Mouse (Mus musculus): Measurements from ENCODE around the gene Osbpl2. TPM values are rescaled to one million over a fixed set of nuclear protein-coding genes. Genes with fewer than 3 reads are reported as not detected.

Gene Osbpl2
- polyA plus RNA-seq, 1 experiment from 2014 or later = 72.3 TPM

GRCm38 (mm10) chr2:180084565-180084964 lies 34.5 kb upstream of the Osbpl2 start:
- Histone ChIP-seq H3K27ac (ENCODE audit: low read length) (no peak overlapping the region), H3K36me3 (ENCODE audit: control insufficient read depth, insufficient read depth) (peaks cover 13% of the 10 kb centered on the region), H3K4me2 (ENCODE audit: low read length) (no peak overlapping the region), H3K9ac (replicated peaks; ENCODE audit: low read depth, low read length) (no peak overlapping the region), H3K9me3 (ENCODE audit: control insufficient read depth, low read length) (no peaks in the 10 kb centered on the region), H3K27me3 (replicated peaks; ENCODE audit: control insufficient read depth, insufficient read depth, low read length) (no peaks in the 10 kb centered on the region), H3K4me1 (replicated peaks; ENCODE audit: control insufficient read depth, insufficient read depth, low read length) (peaks cover 3% of the 10 kb centered on the region; the same call in 1 of the 2 replicates), H3K4me3 (replicated peaks; ENCODE audit: low read length) (no peak overlapping the region)
- WGBS = 31% methylated on average over 3 of the region's 3 CpGs
- ATAC-seq = no peak

- no peaks in the 10 kb centered on the region for H3K9me3 ChIP-seq (ENCODE audit: control insufficient read depth, low read length)
- no peak overlapping the region for H3K4me2 ChIP-seq (ENCODE audit: low read length)
- 56% methylated on average over 16 of the region's 16 CpGs for WGBS
- H3K27me3 ChIP-seq (replicated peaks; ENCODE audit: control insufficient read depth, insufficient read depth, low read length) = no peaks in the 10 kb centered on the region
- peaks cover 3% of the 10 kb centered on the region; the same call in 1 of the 2 replicates for H3K4me1 ChIP-seq (replicated peaks; ENCODE audit: control insufficient read depth, insufficient read depth, low read length)
- H3K4me3 ChIP-seq (replicated peaks; ENCODE audit: low read length) = no peak overlapping the region
- H3K36me3 ChIP-seq (ENCODE audit: control insufficient read depth, insufficient read depth) = peaks cover 13% of the 10 kb centered on the region
- peak; percentile 59; the same call in 1 of the 2 replicates for ATAC-seq
- H3K9ac ChIP-seq (replicated peaks; ENCODE audit: low read depth, low read length) = no peak overlapping the region
- H3K27ac ChIP-seq (ENCODE audit: low read length) = no peak overlapping the region
Observed at GRCm38 (mm10) chr2:180085926-180086636, 33.0 kb upstream of the Osbpl2 start.

DNA sequence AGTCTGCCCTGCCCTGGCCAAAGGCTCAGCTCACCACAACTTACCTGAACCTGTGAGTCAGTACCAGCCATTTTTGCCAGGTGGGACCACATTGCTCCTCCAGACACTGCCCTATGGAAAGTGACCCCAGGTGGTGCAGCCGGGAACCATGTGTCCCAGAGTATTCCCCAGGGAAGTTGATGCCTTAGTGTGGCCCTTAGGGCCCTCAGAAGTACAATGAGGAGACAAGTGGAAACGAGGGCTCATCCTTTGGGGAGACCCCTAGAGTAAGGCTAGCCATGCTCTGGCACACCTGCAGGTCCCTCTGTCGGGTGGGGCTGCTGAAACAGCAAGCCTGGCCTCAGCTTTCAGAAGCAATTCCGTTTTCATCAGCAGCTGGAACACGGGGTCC lies 32.5 kb upstream of the Osbpl2 start:
- no peak for ATAC-seq
- no peak overlapping the region for H3K9ac ChIP-seq (replicated peaks; ENCODE audit: low read depth, low read length)
- H3K4me1 ChIP-seq (replicated peaks; ENCODE audit: control insufficient read depth, insufficient read depth, low read length) = peaks cover 3% of the 10 kb centered on the region; the same call in 1 of the 2 replicates
- H3K27me3 ChIP-seq (replicated peaks; ENCODE audit: control insufficient read depth, insufficient read depth, low read length) = no peaks in the 10 kb centered on the region
- no peaks in the 10 kb centered on the region for H3K9me3 ChIP-seq (ENCODE audit: control insufficient read depth, low read length)
- H3K4me3 ChIP-seq (replicated peaks; ENCODE audit: low read length) = no peak overlapping the region
- H3K4me2 ChIP-seq (ENCODE audit: low read length) = no peak overlapping the region
- 86% methylated on average over 5 of the region's 5 CpGs for WGBS
- no peak overlapping the region for H3K27ac ChIP-seq (ENCODE audit: low read length)
- peaks cover 13% of the 10 kb centered on the region for H3K36me3 ChIP-seq (ENCODE audit: control insufficient read depth, insufficient read depth)

DNA sequence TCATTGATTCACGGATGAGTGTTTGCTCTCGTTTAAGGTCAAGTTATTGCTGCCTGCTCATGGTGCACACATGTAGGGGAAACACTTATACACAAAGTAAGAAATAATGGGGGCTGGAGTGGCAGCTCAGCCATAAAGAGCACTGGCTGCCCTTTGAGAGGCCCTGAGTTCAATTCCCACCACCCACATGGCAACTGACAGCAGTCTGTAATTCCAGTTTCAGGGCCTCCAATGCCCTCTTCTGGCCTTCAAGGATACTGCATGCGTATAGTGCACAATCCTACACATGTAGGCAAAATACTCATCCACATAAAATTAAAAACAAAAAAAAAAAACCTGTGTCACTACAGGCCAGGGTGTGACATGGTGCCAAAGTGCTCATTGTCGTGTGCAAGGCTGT lies 31.6 kb upstream of the Osbpl2 start:
- 94% methylated on average over 4 of the region's 4 CpGs for WGBS

GRCm38 (mm10) chr2:180090285-180090684 lies 28.8 kb upstream of the Osbpl2 start:
- Histone ChIP-seq H3K4me3 (replicated peaks; ENCODE audit: low read length) (no peak overlapping the region), H3K27ac (ENCODE audit: low read length) (no peak overlapping the region), H3K36me3 (ENCODE audit: control insufficient read depth, insufficient read depth) (no peaks in the 10 kb centered on the region), H3K27me3 (replicated peaks; ENCODE audit: control insufficient read depth, insufficient read depth, low read length) (no peaks in the 10 kb centered on the region), H3K4me2 (ENCODE audit: low read length) (no peak overlapping the region), H3K9me3 (ENCODE audit: control insufficient read depth, low read length) (no peaks in the 10 kb centered on the region), H3K4me1 (replicated peaks; ENCODE audit: control insufficient read depth, insufficient read depth, low read length) (peaks cover 4% of the 10 kb centered on the region; the same call in 1 of the 2 replicates), H3K9ac (replicated peaks; ENCODE audit: low read depth, low read length) (no peak overlapping the region)
- WGBS = 71% methylated on average over 11 of the region's 11 CpGs
- ATAC-seq = no peak

More for the DNA sequence above, 31.6 kb upstream of the Osbpl2 start:
- no peaks in the 10 kb centered on the region for H3K27me3 ChIP-seq (replicated peaks; ENCODE audit: control insufficient read depth, insufficient read depth, low read length)
- H3K9me3 ChIP-seq (ENCODE audit: control insufficient read depth, low read length) = no peaks in the 10 kb centered on the region
- H3K4me2 ChIP-seq (ENCODE audit: low read length) = no peak overlapping the region
- no peak overlapping the region for H3K9ac ChIP-seq (replicated peaks; ENCODE audit: low read depth, low read length)
- no peak overlapping the region for H3K27ac ChIP-seq (ENCODE audit: low read length)
- no peak for ATAC-seq
- H3K4me1 ChIP-seq (replicated peaks; ENCODE audit: control insufficient read depth, insufficient read depth, low read length) = peaks cover 3% of the 10 kb centered on the region; the same call in 1 of the 2 replicates
- H3K36me3 ChIP-seq (ENCODE audit: control insufficient read depth, insufficient read depth) = peaks cover 8% of the 10 kb centered on the region
- H3K4me3 ChIP-seq (replicated peaks; ENCODE audit: low read length) = no peak overlapping the region

DNA sequence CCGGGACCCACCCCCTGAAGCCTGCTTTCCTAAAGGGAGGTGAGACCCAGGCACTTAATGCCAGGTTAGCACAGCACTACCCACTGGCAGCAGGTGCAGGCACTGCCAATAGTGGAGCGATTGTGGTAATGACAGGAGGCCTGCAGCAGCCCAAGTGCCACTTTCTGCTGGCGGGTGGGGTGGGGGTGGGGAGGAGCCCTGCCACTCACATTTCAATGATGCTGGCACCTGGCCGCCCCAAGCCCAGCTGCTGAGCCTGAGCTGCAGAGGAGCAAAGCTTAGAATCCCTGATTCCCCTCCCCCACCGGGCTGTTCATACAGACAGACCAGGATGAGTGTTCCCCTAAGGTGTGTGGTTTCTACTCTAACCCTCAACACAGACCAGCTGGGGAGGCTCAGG lies 23.4 kb upstream of the Osbpl2 start:
- H3K4me3 ChIP-seq (replicated peaks; ENCODE audit: low read length) = no peak overlapping the region
- ATAC-seq = peak; percentile 61
- 22% methylated on average over 5 of the region's 5 CpGs for WGBS
- peaks cover 25% of the 10 kb centered on the region for H3K4me1 ChIP-seq (replicated peaks; ENCODE audit: control insufficient read depth, insufficient read depth, low read length)
- H3K27me3 ChIP-seq (replicated peaks; ENCODE audit: control insufficient read depth, insufficient read depth, low read length) = peaks cover 8% of the 10 kb centered on the region; the same call in 1 of the 2 replicates
- H3K9ac ChIP-seq (replicated peaks; ENCODE audit: low read depth, low read length) = no peak overlapping the region
- no peak overlapping the region for H3K4me2 ChIP-seq (ENCODE audit: low read length)
- H3K9me3 ChIP-seq (ENCODE audit: control insufficient read depth, low read length) = no peaks in the 10 kb centered on the region
- 0 out of 2 replicates have a peak overlapping the region, but pooled peaks have one; percentile 12 for H3K27ac ChIP-seq (ENCODE audit: low read length)
- H3K36me3 ChIP-seq (ENCODE audit: control insufficient read depth, insufficient read depth) = no peaks in the 10 kb centered on the region

DNA sequence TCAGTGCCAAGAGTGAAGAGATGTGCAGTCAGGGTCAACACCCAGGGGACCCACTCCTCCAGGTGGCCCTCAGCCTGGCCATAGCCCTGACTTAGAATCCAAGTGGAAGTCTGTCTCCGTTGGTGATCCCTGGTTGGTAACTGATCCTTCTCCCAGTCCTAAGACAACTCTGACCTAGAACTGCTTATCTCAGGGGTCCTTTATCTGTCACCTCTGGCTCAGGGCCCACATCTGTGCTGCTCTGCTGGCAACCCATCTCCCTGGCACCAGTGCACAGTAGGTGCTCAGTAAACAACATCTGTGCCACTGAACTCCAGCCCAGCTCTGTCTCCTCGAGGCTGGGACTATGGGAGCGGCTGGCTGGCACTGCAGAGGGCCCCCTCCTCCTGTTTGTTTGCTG lies 21.5 kb upstream of the Osbpl2 start:
- H3K27me3 ChIP-seq (replicated peaks; ENCODE audit: control insufficient read depth, insufficient read depth, low read length) = peaks cover 24% of the 10 kb centered on the region
- H3K9ac ChIP-seq (replicated peaks; ENCODE audit: low read depth, low read length) = no peak overlapping the region
- no peak overlapping the region for H3K27ac ChIP-seq (ENCODE audit: low read length)
- H3K9me3 ChIP-seq (ENCODE audit: control insufficient read depth, low read length) = no peaks in the 10 kb centered on the region
- 37% methylated on average over 3 of the region's 3 CpGs for whole genome bisulfite sequencing
- peaks cover 26% of the 10 kb centered on the region for H3K4me1 ChIP-seq (replicated peaks; ENCODE audit: control insufficient read depth, insufficient read depth, low read length)
- no peak overlapping the region for H3K4me3 ChIP-seq (replicated peaks; ENCODE audit: low read length)
- H3K4me2 ChIP-seq (ENCODE audit: low read length) = no peak overlapping the region
- ATAC-seq = 0 out of 2 replicates have a peak, but pooled peaks have one; percentile 16
- no peaks in the 10 kb centered on the region for H3K36me3 ChIP-seq (ENCODE audit: control insufficient read depth, insufficient read depth)

- WGBS = 38% methylated on average over 5 of the region's 5 CpGs
- Histone ChIP-seq H3K9ac (replicated peaks; ENCODE audit: low read depth, low read length) (no peak overlapping the region), H3K4me1 (replicated peaks; ENCODE audit: control insufficient read depth, insufficient read depth, low read length) (peaks cover 32% of the 10 kb centered on the region), H3K4me2 (ENCODE audit: low read length) (no peak overlapping the region), H3K36me3 (ENCODE audit: control insufficient read depth, insufficient read depth) (no peaks in the 10 kb centered on the region), H3K9me3 (ENCODE audit: control insufficient read depth, low read length) (no peaks in the 10 kb centered on the region), H3K4me3 (replicated peaks; ENCODE audit: low read length) (no peak overlapping the region), H3K27ac (ENCODE audit: low read length) (no peak overlapping the region), H3K27me3 (replicated peaks; ENCODE audit: control insufficient read depth, insufficient read depth, low read length) (peaks cover 30% of the 10 kb centered on the region)
- ATAC-seq = 0 out of 2 replicates have a peak, but pooled peaks have one; percentile 18
Observed at GRCm38 (mm10) chr2:180098167-180098566, 20.9 kb upstream of the Osbpl2 start.

DNA sequence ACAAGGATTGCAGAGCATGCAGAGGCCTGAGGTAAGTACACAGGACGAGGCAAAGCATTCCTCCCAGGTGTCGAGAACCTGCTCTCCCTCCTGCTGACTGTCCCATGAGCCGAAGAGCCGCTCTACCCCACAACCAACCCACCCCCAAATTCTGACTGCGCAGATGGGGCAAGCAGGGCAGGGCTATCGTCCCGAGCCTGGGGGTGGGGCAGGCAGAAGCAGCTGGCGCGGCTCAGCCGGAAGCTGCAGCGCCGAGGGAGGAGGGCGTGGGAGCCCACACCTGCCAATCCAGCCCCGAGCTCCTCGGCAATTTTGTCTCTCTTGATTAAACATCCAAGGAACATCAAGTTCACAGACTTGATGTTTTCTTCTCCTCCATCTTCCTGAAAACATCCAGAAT lies 19.6 kb upstream of the Osbpl2 start:
- no peak for ATAC-seq
- H3K9me3 ChIP-seq (ENCODE audit: control insufficient read depth, low read length) = no peaks in the 10 kb centered on the region
- H3K27ac ChIP-seq (ENCODE audit: low read length) = no peak overlapping the region
- H3K4me2 ChIP-seq (ENCODE audit: low read length) = peak overlapping the region; percentile 35
- peaks cover 40% of the 10 kb centered on the region for H3K27me3 ChIP-seq (replicated peaks; ENCODE audit: control insufficient read depth, insufficient read depth, low read length)
- WGBS = 12% methylated on average over 15 of the region's 15 CpGs
- peaks cover 45% of the 10 kb centered on the region for H3K4me1 ChIP-seq (replicated peaks; ENCODE audit: control insufficient read depth, insufficient read depth, low read length)
- H3K9ac ChIP-seq (replicated peaks; ENCODE audit: low read depth, low read length) = no peak overlapping the region
- H3K4me3 ChIP-seq (replicated peaks; ENCODE audit: low read length) = no peak overlapping the region
- no peaks in the 10 kb centered on the region for H3K36me3 ChIP-seq (ENCODE audit: control insufficient read depth, insufficient read depth)
